Mouse (Mus musculus) testis, adult 2 months (tissue): Measurements from ENCODE around the gene Usp28.

Experiments
- CTCF ChIP-seq: fragments of 200-500 bp; IDR thresholded peaks from 2 replicates; pipeline ENCODE4 v1.5.1; 2012; ENCODE audit warnings: low read depth, mild to moderate bottlenecking, inconsistent platforms, low read length, moderate library complexity; ENCODE audit not compliant: control insufficient read depth, insufficient read depth, insufficient replicate concordance
- POLR2A ChIP-seq: fragments of 200-500 bp; IDR thresholded peaks from 2 replicates; pipeline ENCODE4 v1.6.1; 2012; ENCODE audit warnings: low read depth, mild to moderate bottlenecking, inconsistent platforms, low read length, moderate library complexity; ENCODE audit not compliant: control insufficient read depth

- TF ChIP-seq CTCF (no peak), POLR2A (no peak)
Measured at GRCm38 (mm10) chr9:48980371-48980770, 4.8 kb upstream of the Usp28 start.
